Mouse (Mus musculus) forebrain, embryonic 15.5 days (tissue): ENCODE data around the gene Fgfr2. TPM values are rescaled to one million over a fixed set of nuclear protein-coding genes. Genes with fewer than 3 reads are reported as not detected.

Experiments used
- ATAC-seq: fragments of 200-750 bp; cut with Nextera tagmentation; replicated peaks from 2 replicates; pipeline ENCODE4 v1.8.0; 2017; ENCODE audit warnings: mild to moderate bottlenecking, moderate TSS enrichment, moderate library complexity
- H3K27ac ChIP-seq: fragments of 300-500 bp; sonication (generic); replicated peaks from 2 replicates; pipeline ENCODE4 v1.5.1; 2015; ENCODE audit warnings: mild to moderate bottlenecking, inconsistent platforms
- H3K27me3 ChIP-seq: fragments of 300-500 bp; sonication (generic); 2 replicates; pipeline ENCODE4 v1.6.1; 2015; ENCODE audit warnings: inconsistent platforms
- H3K36me3 ChIP-seq: fragments of 300-500 bp; sonication (generic); 2 replicates; pipeline ENCODE4 v1.6.1; 2015; ENCODE audit warnings: mild to moderate bottlenecking, inconsistent platforms
- H3K4me1 ChIP-seq: fragments of 300-500 bp; sonication (generic); 2 replicates; pipeline ENCODE4 v1.6.1; 2015; ENCODE audit warnings: inconsistent platforms
- H3K4me2 ChIP-seq: fragments of 300-500 bp; sonication (generic); replicated peaks from 2 replicates; pipeline ENCODE4 v1.6.1; 2015; ENCODE audit warnings: mild to moderate bottlenecking, inconsistent platforms
- H3K4me3 ChIP-seq: fragments of 300-500 bp; sonication (generic); 2 replicates; pipeline ENCODE4 v1.5.1; 2015; ENCODE audit warnings: mild to moderate bottlenecking, inconsistent platforms
- H3K9ac ChIP-seq: fragments of 300-500 bp; sonication (generic); replicated peaks from 2 replicates; pipeline ENCODE4 v1.6.1; 2015; ENCODE audit warnings: mild to moderate bottlenecking, inconsistent platforms
- H3K9me3 ChIP-seq: fragments of 300-500 bp; sonication (generic); 2 replicates; pipeline ENCODE4 v1.6.1; 2016; ENCODE audit warnings: inconsistent platforms
- WGBS: fragments of 180-500 bp; shearing (Covaris S2); methylation state at CpG from one replicate; pipeline ENCODE4 v1.1.7; 2015; ENCODE audit warnings: mixed read lengths; 5-methylcytosine and 5-hydroxymethylcytosine counted together
- polyA plus RNA-seq: library from polyadenylated mRNA; unstranded; fragments of >200 nt; fragmentation: Nextera tagmentation; extraction: Ambion mirVana; gene quantifications from 2 replicates; pipeline ENCODE4 v1.2.1, GENCODE M21; 2015

Gene Fgfr2
- polyA plus RNA-seq, 1 experiment from 2014 or later: 48.1 TPM

DNA sequence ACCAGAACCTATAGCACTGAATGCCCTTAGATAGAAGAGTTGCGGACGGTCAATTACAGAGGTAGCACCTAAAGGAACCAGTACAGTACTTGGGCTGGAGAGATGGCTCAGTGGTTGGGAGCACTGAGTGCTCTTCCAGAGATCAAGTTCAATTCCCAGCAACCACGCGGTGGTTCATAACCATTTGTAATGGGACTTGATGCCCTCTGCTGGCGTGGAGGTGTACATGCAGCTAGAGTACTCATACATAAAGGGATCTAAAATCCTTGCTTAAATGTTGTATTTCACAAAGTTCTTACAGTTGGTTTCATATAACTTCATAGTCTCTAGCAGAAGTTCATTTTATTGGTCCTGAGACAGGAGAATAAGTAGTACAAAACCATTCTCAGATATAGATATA is 10.4 kb upstream of the Fgfr2 start:
- Histone ChIP-seq H3K27me3 (no peaks in the 10 kb centered on the region), H3K4me2 (no peak overlapping the region), H3K27ac (no peak overlapping the region), H3K4me3 (no peak overlapping the region), H3K9me3 (no peaks in the 10 kb centered on the region), H3K36me3 (no peaks in the 10 kb centered on the region), H3K4me1 (no peaks in the 10 kb centered on the region), H3K9ac (no peak overlapping the region)
- no peak for ATAC-seq
- WGBS: 76% methylated on average over 5 of the region's 5 CpGs

- Histone ChIP-seq H3K4me1 (no peaks in the 10 kb centered on the region), H3K9me3 (no peaks in the 10 kb centered on the region), H3K36me3 (no peaks in the 10 kb centered on the region), H3K27me3 (no peaks in the 10 kb centered on the region), H3K9ac (no peak overlapping the region), H3K4me2 (no peak overlapping the region), H3K4me3 (no peak overlapping the region), H3K27ac (no peak overlapping the region)
- WGBS: 90% methylated on average over 5 of the region's 5 CpGs
- no peak for ATAC-seq
Measured at GRCm38 (mm10) chr7:133132702-133133101, 9.6 kb upstream of the Fgfr2 start.

DNA sequence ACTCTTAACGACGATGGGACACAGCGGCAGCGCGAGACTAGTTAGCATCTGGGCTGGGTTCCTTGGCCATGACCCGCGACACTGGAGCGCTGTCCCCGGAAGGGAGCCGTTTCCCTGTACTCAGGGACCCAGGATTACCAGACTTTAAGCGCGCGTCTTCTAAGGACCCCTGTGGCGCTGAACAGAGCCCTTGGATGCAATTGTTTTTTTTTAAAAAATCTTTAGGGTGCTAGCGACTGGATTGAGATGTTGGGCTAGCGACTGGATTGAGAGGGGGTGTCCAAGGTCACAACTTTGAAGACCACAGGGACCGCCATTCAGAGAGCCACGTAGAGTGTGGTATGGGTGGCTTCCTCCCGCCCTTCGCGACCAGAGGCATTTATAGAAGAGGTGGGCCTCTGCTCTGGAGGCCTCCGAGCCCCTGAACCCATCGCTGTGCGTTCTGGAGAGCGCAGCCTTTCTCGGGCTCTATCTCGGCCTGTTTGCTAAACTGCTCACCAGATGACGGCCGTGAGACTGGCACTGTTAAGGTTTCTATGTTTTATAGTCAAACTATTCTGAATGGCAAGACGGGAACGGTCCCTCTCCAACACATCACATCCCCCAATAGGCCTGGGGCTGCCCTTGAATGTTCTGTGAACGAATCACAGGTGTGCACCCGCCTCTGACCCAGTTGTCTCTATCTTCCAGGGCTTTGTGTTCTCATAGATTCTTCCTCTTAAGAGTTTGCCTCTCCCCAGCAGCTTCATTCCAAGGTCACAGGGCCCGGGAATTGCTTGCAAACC is 1.7 kb upstream of the Fgfr2 start:
- WGBS: 10% methylated on average over 34 of the region's 34 CpGs
- no peaks in the 10 kb centered on the region for H3K36me3 ChIP-seq
- peak overlapping the region; percentile 97 for H3K9ac ChIP-seq
- peak overlapping the region; percentile 97 for H3K4me3 ChIP-seq
- H3K27ac ChIP-seq: 0 out of 2 replicates have a peak overlapping the region, but pooled peaks have one; percentile 96
- H3K9me3 ChIP-seq: no peaks in the 10 kb centered on the region
- H3K27me3 ChIP-seq: no peaks in the 10 kb centered on the region
- no peak for ATAC-seq
- H3K4me1 ChIP-seq: peaks cover 29% of the 10 kb centered on the region
- H3K4me2 ChIP-seq: peak overlapping the region; percentile 99

GRCm38 (mm10) chr7:133123999-133124700 is 1.0 kb upstream of the Fgfr2 start, which contains the start of gene Ctbp2:
TSS of gene Ctbp2 (minus strand) at chr7:133124354.
- WGBS: under 1% methylated on average over 58 of the region's 59 CpGs
- H3K36me3 ChIP-seq: no peaks in the 10 kb centered on the region
- H3K4me2 ChIP-seq: peak within 1 kb of the TSS; percentile 99
- peak; percentile 71 for ATAC-seq
- H3K27ac ChIP-seq: peak within 1 kb of the TSS; percentile 96
- H3K27me3 ChIP-seq: no peaks in the 10 kb centered on the region
- peak within 1 kb of the TSS; percentile 97 for H3K9ac ChIP-seq
- no peaks in the 10 kb centered on the region for H3K9me3 ChIP-seq
- peak within 1 kb of the TSS; percentile 97 for H3K4me3 ChIP-seq
- H3K4me1 ChIP-seq: peaks cover 32% of the 10 kb centered on the region

DNA sequence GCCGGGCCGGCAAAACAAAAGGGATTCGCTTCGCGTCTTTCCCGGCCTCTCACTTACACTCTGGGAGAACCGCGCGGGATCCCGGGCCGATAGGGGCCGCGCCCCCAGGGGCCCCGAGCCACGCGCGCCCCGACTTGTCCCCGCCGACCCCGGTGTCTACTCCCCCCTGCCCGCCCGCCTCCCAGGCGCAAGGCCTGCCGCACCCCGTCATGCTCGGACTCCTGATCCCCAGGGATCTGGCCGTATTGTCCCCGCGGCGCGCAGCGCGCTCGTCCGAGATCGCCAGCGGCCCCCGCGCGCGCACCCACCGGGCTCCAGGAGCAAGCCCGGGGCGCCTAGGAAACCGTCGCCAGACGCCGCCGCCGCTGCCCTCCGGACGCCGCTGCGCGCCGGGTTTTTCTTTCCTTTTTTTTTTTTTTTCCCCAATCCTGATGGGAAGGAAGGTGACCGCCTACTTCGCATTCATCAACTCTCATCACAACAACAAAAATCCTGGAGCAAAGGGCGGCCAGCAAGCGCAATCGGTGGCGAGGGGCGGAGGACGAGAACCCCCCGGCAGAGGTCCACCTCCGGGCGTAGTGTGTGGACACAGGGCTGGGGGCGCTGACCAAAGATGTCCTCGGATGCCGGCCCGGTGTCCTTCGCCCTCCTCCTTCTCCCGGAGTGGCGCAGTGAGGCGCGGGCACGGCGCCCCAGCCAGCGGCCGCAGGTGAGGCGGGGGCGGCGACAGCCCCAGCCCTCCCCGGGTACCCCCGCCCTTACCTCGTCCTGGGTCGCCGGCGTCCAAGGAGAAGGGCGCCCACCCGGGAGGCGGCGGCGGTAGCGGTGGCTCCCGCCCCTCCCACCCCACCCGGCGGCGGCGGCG is 539 bp downstream of the Fgfr2 start:
- Histone ChIP-seq H3K27ac (peak overlapping the region; percentile 96), H3K4me1 (peaks cover 37% of the 10 kb centered on the region), H3K4me3 (peak overlapping the region; percentile 97), H3K27me3 (no peaks in the 10 kb centered on the region), H3K9me3 (no peaks in the 10 kb centered on the region), H3K9ac (peak overlapping the region; percentile 97), H3K4me2 (peak overlapping the region; percentile 99), H3K36me3 (no peaks in the 10 kb centered on the region)
- WGBS: under 1% methylated on average over 82 of the region's 102 CpGs
- peak; percentile 44; the same call in 1 of the 2 replicates for ATAC-seq

DNA sequence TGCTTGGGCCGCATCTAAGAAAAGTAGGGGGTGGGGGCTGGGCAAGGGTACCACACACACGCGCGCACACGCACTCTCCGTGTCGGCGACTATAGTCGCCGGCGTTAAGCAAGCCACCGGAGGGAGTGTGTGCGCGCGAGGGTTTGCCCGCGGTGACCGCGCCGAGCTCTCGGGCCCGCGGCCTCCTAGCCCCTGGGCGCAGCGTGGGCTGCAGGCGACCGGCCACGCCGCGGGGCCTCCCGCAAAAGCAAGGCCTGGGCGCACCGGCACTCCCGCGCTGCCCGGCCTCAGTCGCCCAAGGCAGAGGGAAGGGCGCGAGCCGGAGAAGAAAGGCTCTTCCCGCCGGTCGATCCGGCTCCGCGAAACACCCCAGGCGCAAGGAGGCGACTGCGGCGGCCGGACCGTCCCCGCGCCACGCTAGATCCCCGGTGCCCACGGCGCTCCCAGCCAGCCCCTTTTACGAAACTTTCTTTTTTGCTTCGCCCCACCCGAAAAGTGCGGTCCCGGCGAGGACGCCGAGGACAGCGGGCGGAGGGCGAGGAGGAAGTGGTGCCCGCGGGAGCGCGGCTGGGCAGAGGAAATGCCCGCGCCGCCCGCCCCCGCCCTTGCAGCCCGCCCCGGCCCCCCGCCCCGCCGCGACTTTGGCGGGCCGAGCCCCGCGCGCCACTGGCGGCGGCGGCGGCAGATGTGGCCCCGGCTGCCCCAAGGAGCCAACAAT is 1.3 kb downstream of the Fgfr2 start:
- H3K4me2 ChIP-seq: peak overlapping the region; percentile 99
- ATAC-seq: 0 out of 2 replicates have a peak, but pooled peaks have one; percentile 5
- H3K9ac ChIP-seq: peak overlapping the region; percentile 97
- H3K4me3 ChIP-seq: peak overlapping the region; percentile 97
- H3K27ac ChIP-seq: peak overlapping the region; percentile 96
- H3K27me3 ChIP-seq: no peaks in the 10 kb centered on the region
- no peaks in the 10 kb centered on the region for H3K36me3 ChIP-seq
- peaks cover 45% of the 10 kb centered on the region for H3K4me1 ChIP-seq
- no peaks in the 10 kb centered on the region for H3K9me3 ChIP-seq
- under 1% methylated on average over 69 of the region's 94 CpGs for WGBS

- Histone ChIP-seq H3K4me2 (peak overlapping the region; percentile 99), H3K9ac (peak overlapping the region; percentile 97), H3K9me3 (no peaks in the 10 kb centered on the region), H3K27ac (peak overlapping the region; percentile 96), H3K36me3 (no peaks in the 10 kb centered on the region), H3K4me3 (peak overlapping the region; percentile 97), H3K27me3 (no peaks in the 10 kb centered on the region), H3K4me1 (peaks cover 51% of the 10 kb centered on the region)
- under 1% methylated on average over 14 of the region's 14 CpGs for WGBS
- no peak for ATAC-seq
Measured at GRCm38 (mm10) chr7:133121080-133121607, 2.0 kb downstream of the Fgfr2 start.

- WGBS: 3% methylated on average over 15 of the region's 15 CpGs
- no peaks in the 10 kb centered on the region for H3K36me3 ChIP-seq
- peak overlapping the region; percentile 97 for H3K4me3 ChIP-seq
- H3K9ac ChIP-seq: 0 out of 2 replicates have a peak overlapping the region, but pooled peaks have one; percentile 9
- no peak overlapping the region for H3K27ac ChIP-seq
- ATAC-seq: no peak
- no peaks in the 10 kb centered on the region for H3K9me3 ChIP-seq
- H3K27me3 ChIP-seq: no peaks in the 10 kb centered on the region
- H3K4me2 ChIP-seq: peak overlapping the region; percentile 99
- peaks cover 60% of the 10 kb centered on the region for H3K4me1 ChIP-seq
Measured at GRCm38 (mm10) chr7:133120221-133120751, 2.9 kb downstream of the Fgfr2 start.

- 7% methylated on average over 2 of the region's 2 CpGs for WGBS
- H3K36me3 ChIP-seq: no peaks in the 10 kb centered on the region
- H3K27ac ChIP-seq: no peak overlapping the region
- no peak overlapping the region for H3K4me2 ChIP-seq
- no peaks in the 10 kb centered on the region for H3K27me3 ChIP-seq
- peaks cover 68% of the 10 kb centered on the region for H3K4me1 ChIP-seq
- H3K9me3 ChIP-seq: no peaks in the 10 kb centered on the region
- ATAC-seq: no peak
- H3K9ac ChIP-seq: no peak overlapping the region
- no peak overlapping the region for H3K4me3 ChIP-seq
Measured at GRCm38 (mm10) chr7:133117815-133118214, 5.3 kb downstream of the Fgfr2 start.

DNA sequence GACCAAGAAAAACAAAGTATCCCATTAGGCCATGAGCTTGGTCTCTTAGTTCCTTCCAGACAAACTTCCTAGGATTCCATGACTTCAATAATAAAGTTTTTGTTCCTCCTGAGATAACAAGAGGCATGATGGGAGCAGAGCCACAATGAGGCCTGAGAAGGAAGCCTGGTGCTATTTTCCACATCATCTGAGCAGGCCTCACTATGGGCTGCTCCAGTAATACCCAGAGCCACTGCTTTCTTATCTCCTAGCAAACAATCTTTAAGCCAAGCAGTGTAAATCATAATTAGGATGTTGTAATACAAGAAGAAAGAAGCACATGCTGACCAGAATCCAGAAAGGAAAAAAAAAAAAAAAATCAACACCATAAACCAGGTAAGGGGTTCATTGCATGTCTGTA is 6.6 kb downstream of the Fgfr2 start:
- H3K4me3 ChIP-seq: no peak overlapping the region
- no peak overlapping the region for H3K9ac ChIP-seq
- H3K4me2 ChIP-seq: no peak overlapping the region
- no peaks in the 10 kb centered on the region for H3K9me3 ChIP-seq
- no peaks in the 10 kb centered on the region for H3K36me3 ChIP-seq
- no peaks in the 10 kb centered on the region for H3K27me3 ChIP-seq
- peaks cover 76% of the 10 kb centered on the region for H3K4me1 ChIP-seq
- no peak for ATAC-seq
- H3K27ac ChIP-seq: no peak overlapping the region

GRCm38 (mm10) chr7:133115886-133116285 is 7.3 kb downstream of the Fgfr2 start:
- no peaks in the 10 kb centered on the region for H3K36me3 ChIP-seq
- no peaks in the 10 kb centered on the region for H3K9me3 ChIP-seq
- H3K27ac ChIP-seq: no peak overlapping the region
- H3K9ac ChIP-seq: no peak overlapping the region
- no peaks in the 10 kb centered on the region for H3K27me3 ChIP-seq
- peaks cover 70% of the 10 kb centered on the region for H3K4me1 ChIP-seq
- 21% methylated on average over 15 of the region's 15 CpGs for WGBS
- H3K4me2 ChIP-seq: 0 out of 2 replicates have a peak overlapping the region, but pooled peaks have one; percentile 11
- no peak overlapping the region for H3K4me3 ChIP-seq
- no peak for ATAC-seq
